Mouse (Mus musculus) cerebellum, adult 2 months (tissue): ENCODE results near the gene Nudt2.

Source experiments
- CTCF ChIP-seq: fragments of 200-500 bp; IDR thresholded peaks from 2 replicates; pipeline ENCODE4 v1.5.1; 2011; ENCODE audit warnings: low read depth, mild to moderate bottlenecking, control low read depth, low read length, moderate library complexity, borderline replicate concordance; ENCODE audit not compliant: insufficient read depth
- POLR2A ChIP-seq: fragments of 200-500 bp; IDR thresholded peaks from 2 replicates; pipeline ENCODE4 v1.6.1; 2011; ENCODE audit warnings: low read length, control low read depth, borderline replicate concordance; ENCODE audit not compliant: insufficient read depth

DNA sequence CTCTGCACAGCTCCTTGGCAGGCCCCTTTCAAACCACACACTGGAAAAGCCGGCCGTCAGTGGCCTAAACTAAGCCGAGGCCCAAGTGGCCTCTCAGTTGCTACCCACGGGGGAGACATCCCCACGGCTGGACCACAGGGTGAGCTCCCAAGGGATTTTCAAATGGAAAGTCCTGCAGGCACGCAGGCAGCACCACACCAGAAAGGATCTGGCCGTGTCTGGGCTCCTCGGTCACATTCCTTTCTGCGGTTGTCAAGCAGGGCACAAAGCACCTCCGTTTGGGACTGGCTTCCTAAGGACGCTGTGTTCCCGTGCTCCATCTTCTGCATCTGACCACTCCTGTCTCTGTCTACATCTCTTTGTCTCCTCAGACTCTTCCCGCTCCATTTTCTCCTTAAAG lies 62.1 kb downstream of the Nudt2 start:
- TF ChIP-seq CTCF (no peak), POLR2A (no peak)
